Mouse (Mus musculus): ENCODE data around the gene Gm28434. TPM values are rescaled to one million over a fixed set of nuclear protein-coding genes. Genes with fewer than 3 reads are reported as not detected.

Gene Gm28434
- polyA plus RNA-seq, 1 experiment from 2014 or later, result not detected

- DNase-seq (ENCODE audit: low spot score), result no peak
- H3K27me3 ChIP-seq (replicated peaks; ENCODE audit: control insufficient read depth, insufficient read depth, low read length), result no peaks in the 10 kb centered on the region
These were observed 35.9 kb downstream of the Gm28434 start for GRCm38 (mm10) chr5:88005241-88005640.

More at GRCm38 (mm10) chr5:88005241-88005640, 35.9 kb downstream of the Gm28434 start:
- Histone ChIP-seq H3K4me1 (replicated peaks; ENCODE audit: control insufficient read depth, insufficient read depth, low read length) (no peaks in the 10 kb centered on the region), H3K9ac (ENCODE audit: low read depth, low read length) (no peak overlapping the region), H3K4me2 (no peak overlapping the region), H3K9me3 (ENCODE audit: control insufficient read depth, low read length) (no peaks in the 10 kb centered on the region), H3K4me3 (ENCODE audit: low read depth, low read length) (no peak overlapping the region), H3K36me3 (ENCODE audit: control insufficient read depth, insufficient read depth, low read length) (no peaks in the 10 kb centered on the region), H3K27ac (ENCODE audit: low read depth, low read length) (no peak overlapping the region)
- ATAC-seq (replicated peaks; ENCODE audit: low FRiP score), result no peak

Other genes with a start within 250 kb of the Gm28434 start
- gene Csn1s2a, start 194.9 kb upstream of the Gm28434 start, polyA plus RNA-seq (2014; fragmentation: Nextera tagmentation; extraction: Ambion mirVana), result not detected in 2 replicates
- gene Csn1s2b, start 161.4 kb upstream of the Gm28434 start, polyA plus RNA-seq (2014; fragmentation: Nextera tagmentation; extraction: Ambion mirVana), result not detected in 2 replicates
- gene Prr27, start 143.8 kb upstream of the Gm28434 start, polyA plus RNA-seq (2014; fragmentation: Nextera tagmentation; extraction: Ambion mirVana), result not detected in 2 replicates
- not detected in 2 replicates for gene Odam, start 84.5 kb upstream of the Gm28434 start, polyA plus RNA-seq (2014; fragmentation: Nextera tagmentation; extraction: Ambion mirVana)
- 0.16 and 0.25 TPM in 2 replicates for gene Csn3, start 43.9 kb upstream of the Gm28434 start, polyA plus RNA-seq (2014; fragmentation: Nextera tagmentation; extraction: Ambion mirVana)
- not detected in 2 replicates for gene 2310003L06Rik, start 58 bp upstream of the Gm28434 start, polyA plus RNA-seq (2014; fragmentation: Nextera tagmentation; extraction: Ambion mirVana)
- gene Cabs1, start 9.9 kb downstream of the Gm28434 start, polyA plus RNA-seq (2014; fragmentation: Nextera tagmentation; extraction: Ambion mirVana), result not detected in 2 replicates
- not detected in 2 replicates for gene Smr3a, start 33.0 kb downstream of the Gm28434 start, polyA plus RNA-seq (2014; fragmentation: Nextera tagmentation; extraction: Ambion mirVana)
- gene Smr2, start 117.0 kb downstream of the Gm28434 start, polyA plus RNA-seq (2014; fragmentation: Nextera tagmentation; extraction: Ambion mirVana), result not detected in 2 replicates
- gene Gm11116, start 142.0 kb downstream of the Gm28434 start, polyA plus RNA-seq (2014; fragmentation: Nextera tagmentation; extraction: Ambion mirVana), result not detected in 2 replicates
- gene Gm11115, start 184.6 kb downstream of the Gm28434 start, polyA plus RNA-seq (2014; fragmentation: Nextera tagmentation; extraction: Ambion mirVana), result not detected in 2 replicates